Mouse (Mus musculus): ENCODE measurements around the gene Ctnna3. TPM values are rescaled to one million over a fixed set of nuclear protein-coding genes. Genes with fewer than 3 reads are reported as not detected.
A peak's percentile ranks its signal among the peaks of the same experiment; 100 is the strongest.

Gene Ctnna3
- total RNA-seq, 2 experiments from 2014 or later, result not detected

- ATAC-seq (ENCODE audit: poor library complexity, severe bottlenecking), result no peak
These were observed 246.4 kb downstream of the Ctnna3 start for GRCm38 (mm10) chr10:63676343-63676742.

DNA sequence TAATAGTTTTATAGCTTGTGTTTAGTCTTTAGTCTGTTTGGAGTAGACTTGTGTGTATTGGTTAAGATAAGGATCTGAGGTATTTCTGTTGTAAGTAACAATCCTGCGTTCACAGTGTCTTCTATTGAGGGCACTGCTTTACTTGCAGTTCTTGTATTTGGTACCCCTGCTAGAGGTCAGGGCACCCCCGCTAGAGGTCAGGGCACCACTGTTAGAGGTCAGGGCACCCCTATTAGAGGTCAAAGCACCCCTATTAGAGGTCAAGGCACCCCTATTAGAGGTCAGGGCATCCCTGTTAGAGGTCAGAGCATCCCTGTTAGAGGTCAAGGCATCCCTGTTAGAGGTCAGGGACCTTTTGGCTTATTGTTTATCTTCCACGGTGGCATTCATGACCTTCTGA lies 259.3 kb downstream of the Ctnna3 start:
- ATAC-seq (ENCODE audit: poor library complexity, severe bottlenecking), result no peak

GRCm38 (mm10) chr10:63689651-63690050 lies 259.8 kb downstream of the Ctnna3 start:
- ATAC-seq (ENCODE audit: poor library complexity, severe bottlenecking), result no peak

DNA sequence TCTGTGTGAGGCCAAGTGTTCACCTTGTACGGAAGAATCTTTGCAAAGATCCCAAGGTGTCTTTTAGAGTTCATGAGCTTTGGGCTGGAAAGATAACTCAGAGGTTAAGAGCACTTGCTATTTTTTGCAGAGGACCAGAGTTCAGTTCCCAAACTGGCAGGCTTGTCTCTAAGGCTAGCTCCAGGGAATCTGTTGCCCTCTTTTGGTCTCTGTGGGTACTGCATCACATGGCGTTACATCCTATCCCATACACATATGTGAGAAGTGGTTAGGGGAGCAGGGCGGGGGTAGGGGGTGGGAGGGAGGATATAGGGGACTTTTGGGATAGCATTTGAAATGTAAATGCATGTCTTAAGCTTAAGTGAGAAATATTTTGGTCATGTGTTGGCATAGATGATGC lies 262.1 kb downstream of the Ctnna3 start:
- ATAC-seq (ENCODE audit: poor library complexity, severe bottlenecking), result peak; percentile 77

DNA sequence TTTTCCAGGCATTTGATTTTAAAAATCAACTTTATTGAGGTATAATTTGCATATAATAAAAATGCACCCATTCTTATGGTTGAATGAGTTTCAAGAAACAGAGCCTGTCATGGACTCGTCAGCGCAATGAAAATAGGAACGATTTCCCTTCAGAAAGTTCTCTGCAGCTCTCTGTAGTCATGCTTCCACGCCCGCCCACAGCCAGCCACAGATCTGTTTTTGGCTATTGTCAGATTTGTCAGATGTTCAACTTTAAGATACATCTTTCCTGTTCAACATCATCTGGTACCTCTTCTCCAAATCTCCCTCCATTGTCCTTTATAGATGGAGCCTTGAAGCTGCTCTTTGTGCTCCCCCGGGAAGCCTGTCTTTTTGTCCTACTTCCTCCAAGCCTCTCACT lies 280.3 kb downstream of the Ctnna3 start:
- no peak for ATAC-seq (ENCODE audit: poor library complexity, severe bottlenecking)

GRCm38 (mm10) chr10:63712530-63712929 lies 282.6 kb downstream of the Ctnna3 start:
- ATAC-seq (ENCODE audit: poor library complexity, severe bottlenecking), result no peak

DNA sequence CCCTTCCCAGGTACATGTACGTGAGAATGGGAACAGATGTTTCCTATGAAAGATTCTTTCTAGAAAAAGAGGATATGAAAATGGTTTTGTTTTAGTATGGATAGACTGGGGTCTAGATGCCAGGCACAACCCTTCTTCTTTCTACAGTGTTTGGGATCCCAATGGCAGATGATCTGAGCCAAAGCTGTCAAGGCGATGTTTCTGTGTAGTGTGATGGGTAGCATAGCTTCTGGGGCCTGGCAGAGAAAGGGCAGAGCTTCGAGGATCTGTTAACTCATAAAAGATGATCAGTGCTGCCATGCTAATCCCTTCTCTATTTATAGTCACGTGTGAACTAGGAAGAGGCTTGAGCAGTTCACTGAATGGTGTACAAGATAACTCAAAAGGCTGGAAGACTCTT lies 284.3 kb downstream of the Ctnna3 start:
- no peak for ATAC-seq (ENCODE audit: poor library complexity, severe bottlenecking)

DNA sequence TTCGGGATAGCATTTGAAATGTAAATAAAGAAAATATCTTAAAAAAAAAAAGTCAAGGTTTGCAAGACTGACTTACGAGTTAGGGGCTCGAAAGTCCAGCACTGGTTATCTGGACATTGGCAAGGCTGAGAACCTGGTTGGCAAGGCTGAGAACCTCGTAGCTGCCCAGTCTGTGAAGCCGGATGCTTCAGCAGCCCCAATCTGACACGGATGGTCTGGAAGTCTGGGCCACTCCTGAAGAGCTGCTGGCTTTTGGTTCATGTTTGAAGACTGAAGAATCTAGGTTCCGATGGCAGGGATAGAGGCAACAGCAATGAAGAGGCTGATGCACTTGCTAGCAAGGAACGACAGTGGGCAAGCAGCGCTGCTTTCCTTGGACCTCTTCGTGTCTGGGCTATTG lies 339.0 kb downstream of the Ctnna3 start:
- no peak for ATAC-seq (ENCODE audit: poor library complexity, severe bottlenecking)

GRCm38 (mm10) chr10:63771656-63772055 lies 341.8 kb downstream of the Ctnna3 start:
- ATAC-seq (ENCODE audit: poor library complexity, severe bottlenecking), result no peak

- no peak for ATAC-seq (ENCODE audit: poor library complexity, severe bottlenecking)
These were observed 342.2 kb downstream of the Ctnna3 start for GRCm38 (mm10) chr10:63772074-63772473.

DNA sequence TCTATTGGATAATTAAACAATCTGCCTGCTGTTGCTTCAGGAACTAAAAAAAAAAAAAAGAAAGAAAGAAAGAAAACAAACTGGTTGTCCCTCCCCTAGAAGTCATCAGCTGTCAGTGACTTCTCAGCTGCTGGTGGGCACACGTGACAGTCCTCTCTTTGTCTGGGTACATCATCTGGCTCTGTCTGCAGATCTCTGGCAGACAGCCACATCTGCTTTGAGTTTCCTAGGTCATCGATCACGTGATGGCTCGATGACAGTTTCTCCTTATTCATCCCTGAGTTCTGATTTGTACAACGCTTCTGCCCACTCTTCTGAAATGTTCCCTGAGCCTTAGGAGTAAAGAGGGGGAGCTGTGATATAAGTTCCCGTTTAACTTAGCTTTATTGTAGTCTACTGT lies 352.1 kb downstream of the Ctnna3 start:
- ATAC-seq (ENCODE audit: poor library complexity, severe bottlenecking), result no peak

DNA sequence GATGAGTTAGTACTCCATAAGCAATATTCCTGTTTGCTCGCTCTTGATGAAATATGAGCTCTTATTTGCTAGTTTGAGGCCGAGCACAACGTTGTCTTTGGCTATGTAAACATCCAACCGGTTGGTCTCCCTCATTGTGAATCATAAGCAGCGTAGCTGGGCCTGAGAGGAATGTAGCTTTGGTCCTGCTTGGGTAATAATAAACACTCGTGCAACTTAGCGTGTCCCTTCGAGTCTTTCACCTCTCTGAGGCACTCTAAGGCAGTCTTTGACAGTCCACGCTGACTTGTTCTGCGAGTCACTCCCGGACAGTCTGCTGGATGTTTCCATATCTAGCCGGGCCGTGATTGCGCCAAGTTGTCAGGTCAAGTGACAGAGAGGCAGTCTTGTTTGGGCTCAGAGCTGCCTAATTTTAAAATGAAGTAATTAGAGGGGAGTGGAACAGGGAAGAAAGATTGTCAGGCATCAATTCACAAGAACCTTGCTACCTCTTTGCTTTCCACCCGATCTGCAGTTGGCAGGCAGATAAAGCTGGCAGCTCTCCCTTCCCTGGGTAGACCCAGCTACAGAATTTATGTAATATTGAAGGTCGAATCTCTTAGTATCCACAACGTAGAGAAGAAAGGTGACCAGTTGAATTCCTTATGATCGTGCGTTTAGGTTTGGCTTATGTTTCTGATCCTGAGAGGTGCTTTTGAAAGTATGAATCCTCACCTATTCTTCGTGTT lies 355.1 kb downstream of the Ctnna3 start:
- ATAC-seq (ENCODE audit: poor library complexity, severe bottlenecking), result no peak

DNA sequence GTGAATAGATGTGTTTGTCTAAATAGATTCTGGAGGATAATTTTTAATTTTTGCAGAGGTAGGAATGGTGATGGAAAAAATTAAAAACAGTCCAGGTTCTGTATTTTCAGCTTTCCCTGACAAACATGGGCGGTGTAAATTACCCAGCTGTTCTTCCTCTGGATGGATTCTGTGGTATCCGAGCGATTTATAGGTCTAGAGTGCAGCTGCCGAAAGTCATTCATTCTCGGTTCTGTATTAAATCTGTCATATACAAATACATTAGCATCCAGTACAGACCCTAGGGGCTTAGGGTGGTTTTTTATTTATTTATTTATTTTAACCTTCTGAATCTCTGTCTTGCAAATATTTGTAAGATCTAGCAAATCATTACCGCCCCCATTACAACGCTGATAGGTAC lies 356.5 kb downstream of the Ctnna3 start:
- no peak for ATAC-seq (ENCODE audit: poor library complexity, severe bottlenecking)

DNA sequence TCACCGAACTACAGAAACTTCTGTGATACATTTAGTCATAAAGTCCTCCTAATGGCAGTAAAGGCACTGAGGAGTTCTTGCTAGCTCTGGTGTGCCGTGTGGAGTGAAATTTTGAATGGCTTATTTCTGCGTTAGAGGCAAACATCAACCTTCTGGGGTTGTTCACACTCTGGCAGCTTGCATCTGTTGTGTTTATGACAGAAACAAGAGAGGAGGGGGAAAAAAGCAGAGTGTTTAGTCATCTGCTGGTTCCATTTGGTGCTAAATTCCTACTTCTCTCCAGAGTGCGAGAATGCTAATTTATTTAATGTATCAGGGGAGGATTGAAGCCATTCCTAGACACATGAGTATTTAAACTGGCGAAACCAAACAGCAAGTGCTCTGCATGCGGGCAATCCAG lies 374.0 kb downstream of the Ctnna3 start:
- no peak for ATAC-seq (ENCODE audit: poor library complexity, severe bottlenecking)

- no peak for ATAC-seq (ENCODE audit: poor library complexity, severe bottlenecking)
These were observed 375.7 kb downstream of the Ctnna3 start for GRCm38 (mm10) chr10:63805551-63805950.

DNA sequence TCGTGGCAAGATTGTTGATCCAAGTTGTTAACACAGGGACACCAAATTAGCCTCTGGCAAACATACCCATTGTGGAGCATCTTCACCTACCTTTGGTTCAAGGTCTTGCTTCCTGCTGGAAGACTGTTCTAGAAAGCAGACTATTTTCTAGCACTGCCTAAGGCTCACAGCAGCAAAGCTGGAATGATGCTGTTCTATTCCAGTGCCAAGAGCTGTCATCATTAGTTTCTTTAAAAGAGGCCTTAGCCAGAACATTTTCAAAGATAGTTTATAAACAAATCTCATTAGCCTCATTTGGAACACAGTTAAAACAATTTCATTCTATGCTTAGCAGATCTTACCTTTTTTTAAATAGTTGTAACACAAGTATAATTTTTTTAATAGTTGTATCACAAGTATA lies 376.4 kb downstream of the Ctnna3 start:
- no peak for ATAC-seq (ENCODE audit: poor library complexity, severe bottlenecking)

DNA sequence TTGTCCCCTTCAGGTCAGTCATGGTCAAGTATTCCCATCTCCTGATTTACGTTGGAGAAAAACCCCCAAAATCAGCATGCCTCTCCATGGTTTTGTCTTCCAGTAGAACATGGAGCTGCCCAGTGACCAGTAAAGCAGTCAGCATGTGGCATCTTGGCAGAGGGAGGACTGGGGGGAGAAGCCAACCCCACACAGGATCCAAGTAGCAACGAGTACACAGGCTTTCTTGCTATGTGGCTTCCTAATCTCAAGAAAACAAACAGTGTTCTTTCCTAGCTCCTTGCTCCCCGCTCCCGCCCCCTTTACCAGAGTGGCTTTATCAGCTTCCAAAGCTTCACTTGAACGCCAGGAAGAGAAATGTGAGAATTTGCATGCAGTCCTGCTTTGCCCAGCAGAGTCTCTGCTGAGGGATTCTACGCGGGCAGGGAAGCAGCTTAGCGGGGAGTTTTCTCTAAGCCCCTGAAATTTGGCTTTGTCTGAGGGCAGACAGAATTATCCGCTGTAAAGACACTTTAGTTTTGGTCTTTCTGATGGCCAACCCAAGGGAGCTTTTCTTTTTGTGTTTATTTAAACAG lies 380.2 kb downstream of the Ctnna3 start:
- no peak for ATAC-seq (ENCODE audit: poor library complexity, severe bottlenecking)

- no peak for ATAC-seq (ENCODE audit: poor library complexity, severe bottlenecking)
These were observed 409.1 kb downstream of the Ctnna3 start for GRCm38 (mm10) chr10:63839011-63839410.

- ATAC-seq (ENCODE audit: poor library complexity, severe bottlenecking), result no peak
These were observed 422.0 kb downstream of the Ctnna3 start for GRCm38 (mm10) chr10:63851946-63852345.

DNA sequence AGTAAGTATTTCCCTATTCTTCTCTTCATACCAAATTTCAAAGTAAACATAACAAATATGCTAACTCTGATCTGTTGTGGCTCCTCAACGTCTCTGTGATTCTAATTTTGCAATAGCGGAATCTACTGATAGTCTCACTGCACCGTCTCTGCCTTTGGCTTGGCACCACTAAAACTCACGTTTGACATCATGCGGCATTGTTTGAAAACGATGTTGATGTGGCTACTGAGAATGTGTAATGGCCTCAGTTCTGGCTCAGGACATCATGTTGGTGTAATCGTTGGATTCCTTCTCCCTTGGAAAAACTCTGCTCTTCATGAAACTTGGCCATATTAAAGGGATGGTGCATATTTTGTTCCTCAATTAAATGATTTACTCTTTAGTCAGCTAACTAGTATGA lies 439.2 kb downstream of the Ctnna3 start:
- ATAC-seq (ENCODE audit: poor library complexity, severe bottlenecking), result no peak

DNA sequence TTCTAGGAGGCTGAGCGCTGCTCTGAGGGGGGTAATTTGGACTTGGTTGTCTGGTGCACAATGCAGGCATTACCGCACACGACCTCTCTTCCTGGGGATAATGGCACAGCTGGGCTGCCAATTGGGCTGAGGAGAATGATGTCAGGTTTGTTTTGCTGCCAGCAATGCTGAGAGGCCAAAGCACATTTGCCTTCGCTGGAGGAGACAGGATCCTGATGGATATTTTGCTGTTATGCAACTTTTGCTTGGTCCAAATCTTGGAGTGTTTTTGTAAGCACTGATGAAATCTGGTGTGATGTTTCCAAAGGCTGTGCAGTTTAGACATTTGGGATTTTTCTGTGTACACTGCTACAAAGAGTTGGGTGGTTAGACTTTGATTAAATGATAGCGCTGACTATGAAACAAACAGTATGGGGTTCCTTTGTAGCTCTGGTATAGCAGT lies 450.6 kb downstream of the Ctnna3 start:
- no peak for ATAC-seq (ENCODE audit: poor library complexity, severe bottlenecking)

GRCm38 (mm10) chr10:63886449-63887088 lies 456.7 kb downstream of the Ctnna3 start:
- ATAC-seq (ENCODE audit: poor library complexity, severe bottlenecking), result no peak

Data from megakaryocyte, adult 5-6 weeks (primary cell).